Mouse (Mus musculus): ENCODE results near the gene Tfpi. TPM values are rescaled to one million over a fixed set of nuclear protein-coding genes. Genes with fewer than 3 reads are reported as not detected.
"Not testable (repeated sequence)": the region's sequence is repeated elsewhere in the genome, so short reads cannot be mapped to it uniquely, and the experiment has no call there.

Gene Tfpi
- polyA plus RNA-seq, 1 experiment: 2.3 TPM

- DNase-seq: no peak
Measured at GRCm38 (mm10) chr2:84409796-84410592, 66.6 kb downstream of the Tfpi start.

GRCm38 (mm10) chr2:84404834-84405233 is 71.7 kb downstream of the Tfpi start:
- over 99% methylated on average over 3 of the region's 3 CpGs for WGBS
- no peak for DNase-seq
- H3K27me3 ChIP-seq (ENCODE audit: control insufficient read depth, insufficient read depth, low read length): no peaks in the 10 kb centered on the region

More at GRCm38 (mm10) chr2:84409796-84410592, 66.6 kb downstream of the Tfpi start:
- Histone ChIP-seq H3K4me3 (ENCODE audit: control insufficient read depth, insufficient read depth, low read length) (no peak overlapping the region), H3K27ac (ENCODE audit: control insufficient read depth, insufficient read depth, low read length) (no peak overlapping the region), H3K4me1 (replicated peaks; ENCODE audit: control insufficient read depth, insufficient read depth, low read length) (no peaks in the 10 kb centered on the region), H3K36me3 (ENCODE audit: control insufficient read depth, insufficient read depth, low read length) (no peaks in the 10 kb centered on the region), H3K27me3 (ENCODE audit: control insufficient read depth, insufficient read depth, low read length) (no peaks in the 10 kb centered on the region)
- TF ChIP-seq POLR2A (IDR thresholded peaks at IDR 0.05; ENCODE audit: control insufficient read depth, extremely low read depth, insufficient read depth, low read length, poor library complexity): no peak
- TF ChIP-seq CTCF (IDR thresholded peaks at IDR 0.05; ENCODE audit: borderline replicate concordance, control insufficient read depth, extremely low read depth, insufficient read depth, low read length, poor library complexity): no peak

GRCm38 (mm10) chr2:84402713-84403112 is 73.9 kb downstream of the Tfpi start:
- no peak overlapping the region for H3K27ac ChIP-seq (ENCODE audit: control insufficient read depth, insufficient read depth, low read length)
- no peaks in the 10 kb centered on the region for H3K27me3 ChIP-seq (ENCODE audit: control insufficient read depth, insufficient read depth, low read length)
- H3K4me1 ChIP-seq (replicated peaks; ENCODE audit: control insufficient read depth, insufficient read depth, low read length): no peaks in the 10 kb centered on the region
- H3K36me3 ChIP-seq (ENCODE audit: control insufficient read depth, insufficient read depth, low read length): no peaks in the 10 kb centered on the region
- 96% methylated on average over 3 of the region's 3 CpGs for WGBS
- no peak for DNase-seq
- H3K4me3 ChIP-seq (ENCODE audit: control insufficient read depth, insufficient read depth, low read length): no peak overlapping the region
- TF ChIP-seq POLR2A (IDR thresholded peaks at IDR 0.05; ENCODE audit: control insufficient read depth, extremely low read depth, insufficient read depth, low read length, poor library complexity) (no peak), CTCF (IDR thresholded peaks at IDR 0.05; ENCODE audit: borderline replicate concordance, control insufficient read depth, extremely low read depth, insufficient read depth, low read length, poor library complexity) (no peak)

More at GRCm38 (mm10) chr2:84404834-84405233, 71.7 kb downstream of the Tfpi start:
- Histone ChIP-seq H3K4me3 (ENCODE audit: control insufficient read depth, insufficient read depth, low read length) (no peak overlapping the region), H3K36me3 (ENCODE audit: control insufficient read depth, insufficient read depth, low read length) (no peaks in the 10 kb centered on the region), H3K4me1 (replicated peaks; ENCODE audit: control insufficient read depth, insufficient read depth, low read length) (no peaks in the 10 kb centered on the region), H3K27ac (ENCODE audit: control insufficient read depth, insufficient read depth, low read length) (no peak overlapping the region)
- TF ChIP-seq POLR2A (IDR thresholded peaks at IDR 0.05; ENCODE audit: control insufficient read depth, extremely low read depth, insufficient read depth, low read length, poor library complexity): no peak
- no peak for TF ChIP-seq CTCF (IDR thresholded peaks at IDR 0.05; ENCODE audit: borderline replicate concordance, control insufficient read depth, extremely low read depth, insufficient read depth, low read length, poor library complexity)

- H3K27me3 ChIP-seq (ENCODE audit: control insufficient read depth, insufficient read depth, low read length): no peaks in the 10 kb centered on the region
- no peaks in the 10 kb centered on the region for H3K4me1 ChIP-seq (replicated peaks; ENCODE audit: control insufficient read depth, insufficient read depth, low read length)
- no peaks in the 10 kb centered on the region; the same call in 1 of the 2 replicates for H3K36me3 ChIP-seq (ENCODE audit: control insufficient read depth, insufficient read depth, low read length)
- 92% methylated on average over 4 of the region's 4 CpGs for WGBS
- no peak overlapping the region for H3K27ac ChIP-seq (ENCODE audit: control insufficient read depth, insufficient read depth, low read length)
- H3K4me3 ChIP-seq (ENCODE audit: control insufficient read depth, insufficient read depth, low read length): no peak overlapping the region
- no peak for TF ChIP-seq CTCF (IDR thresholded peaks at IDR 0.05; ENCODE audit: borderline replicate concordance, control insufficient read depth, extremely low read depth, insufficient read depth, low read length, poor library complexity)
- TF ChIP-seq POLR2A (IDR thresholded peaks at IDR 0.05; ENCODE audit: control insufficient read depth, extremely low read depth, insufficient read depth, low read length, poor library complexity): no peak
- DNase-seq: no peak
Measured at GRCm38 (mm10) chr2:84396557-84396956, 80.0 kb downstream of the Tfpi start.

GRCm38 (mm10) chr2:84393236-84393635 is 83.3 kb downstream of the Tfpi start:
- 58% methylated on average over 4 of the region's 4 CpGs for WGBS
- no peak overlapping the region for H3K4me3 ChIP-seq (ENCODE audit: control insufficient read depth, insufficient read depth, low read length)
- TF ChIP-seq POLR2A (IDR thresholded peaks at IDR 0.05; ENCODE audit: control insufficient read depth, extremely low read depth, insufficient read depth, low read length, poor library complexity): no peak
- no peak for TF ChIP-seq CTCF (IDR thresholded peaks at IDR 0.05; ENCODE audit: borderline replicate concordance, control insufficient read depth, extremely low read depth, insufficient read depth, low read length, poor library complexity)
- no peak overlapping the region for H3K27ac ChIP-seq (ENCODE audit: control insufficient read depth, insufficient read depth, low read length)
- H3K27me3 ChIP-seq (ENCODE audit: control insufficient read depth, insufficient read depth, low read length): no peaks in the 10 kb centered on the region
- DNase-seq: no peak
- H3K4me1 ChIP-seq (replicated peaks; ENCODE audit: control insufficient read depth, insufficient read depth, low read length): no peaks in the 10 kb centered on the region
- no peaks in the 10 kb centered on the region; the same call in 1 of the 2 replicates for H3K36me3 ChIP-seq (ENCODE audit: control insufficient read depth, insufficient read depth, low read length)

GRCm38 (mm10) chr2:84389075-84389474 is 87.5 kb downstream of the Tfpi start:
- no peak for DNase-seq
- no peak for TF ChIP-seq POLR2A (IDR thresholded peaks at IDR 0.05; ENCODE audit: control insufficient read depth, extremely low read depth, insufficient read depth, low read length, poor library complexity)
- TF ChIP-seq CTCF (IDR thresholded peaks at IDR 0.05; ENCODE audit: borderline replicate concordance, control insufficient read depth, extremely low read depth, insufficient read depth, low read length, poor library complexity): no peak
- Histone ChIP-seq H3K27me3 (ENCODE audit: control insufficient read depth, insufficient read depth, low read length) (no peaks in the 10 kb centered on the region), H3K4me1 (replicated peaks; ENCODE audit: control insufficient read depth, insufficient read depth, low read length) (no peaks in the 10 kb centered on the region), H3K27ac (ENCODE audit: control insufficient read depth, insufficient read depth, low read length) (no peak overlapping the region), H3K4me3 (ENCODE audit: control insufficient read depth, insufficient read depth, low read length) (no peak overlapping the region), H3K36me3 (ENCODE audit: control insufficient read depth, insufficient read depth, low read length) (no peaks in the 10 kb centered on the region; the same call in 1 of the 2 replicates)

GRCm38 (mm10) chr2:84388537-84388936 is 88.0 kb downstream of the Tfpi start:
- H3K4me3 ChIP-seq (ENCODE audit: control insufficient read depth, insufficient read depth, low read length); H3K27ac ChIP-seq (ENCODE audit: control insufficient read depth, insufficient read depth, low read length): not testable (repeated sequence)
- 97% methylated on average over 14 of the region's 14 CpGs for WGBS

More at GRCm38 (mm10) chr2:84388537-84388936, 88.0 kb downstream of the Tfpi start:
- not testable (repeated sequence) for H3K4me1 ChIP-seq (replicated peaks; ENCODE audit: control insufficient read depth, insufficient read depth, low read length); DNase-seq; H3K27me3 ChIP-seq (ENCODE audit: control insufficient read depth, insufficient read depth, low read length); H3K36me3 ChIP-seq (ENCODE audit: control insufficient read depth, insufficient read depth, low read length)

Measured in thymus, adult 2 months (tissue).